Mouse (Mus musculus) heart, adult 2 months (tissue): ENCODE measurements around the gene Itgb2l.

Experiments
- CTCF ChIP-seq: fragments of 200-600 bp; IDR thresholded peaks from 2 replicates; pipeline ENCODE4 v1.8.1; 2022; ENCODE audit warnings: antibody characterized with exemption, mild to moderate bottlenecking, moderate library complexity
- POLR2A ChIP-seq: fragments of 200-500 bp; IDR thresholded peaks from 2 replicates; pipeline ENCODE4 v1.6.1; 2011; ENCODE audit warnings: mild to moderate bottlenecking, low read depth, low read length, control low read depth; ENCODE audit not compliant: insufficient read depth

DNA sequence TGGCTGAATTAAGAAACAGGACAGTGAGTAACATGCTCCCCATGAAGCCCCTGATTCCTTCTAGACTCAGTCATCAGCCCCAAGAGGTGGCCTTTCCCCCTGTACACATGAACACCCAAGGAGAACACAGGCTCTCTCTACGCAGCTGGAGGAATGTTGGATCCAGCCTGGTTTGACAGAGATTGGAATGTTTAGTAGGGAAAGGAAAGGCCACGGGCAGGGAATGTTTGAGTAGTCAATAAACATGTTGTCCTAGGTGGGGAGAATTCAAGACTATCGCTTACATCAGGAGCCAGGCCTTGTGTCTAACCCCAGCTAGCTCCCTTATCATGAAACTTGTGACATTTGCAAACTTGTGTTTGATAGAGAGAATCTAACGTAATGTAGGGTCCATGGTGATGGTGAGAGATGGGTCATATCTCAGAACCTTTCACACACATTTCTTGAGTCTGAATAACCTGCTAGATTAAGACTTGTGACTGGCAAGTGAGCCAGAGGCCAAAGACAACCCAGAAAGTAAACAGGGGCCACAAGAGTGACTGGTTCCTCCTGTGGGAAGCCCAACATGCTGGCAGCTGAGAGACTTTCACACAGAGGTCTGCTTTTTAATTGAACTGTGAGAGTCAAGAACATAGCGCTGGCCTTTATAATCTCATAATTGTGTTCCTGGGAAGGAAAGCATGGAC, 60.8 kb downstream of the Itgb2l start:
- TF ChIP-seq POLR2A, result no peak
- no peak for TF ChIP-seq CTCF
